Mouse (Mus musculus) myocyte (in vitro differentiated cells): ENCODE measurements around the gene Uqcrfs1.

Experiments
- MYOD1 ChIP-seq, 3 experiments: IDR thresholded peaks; one replicate each; pipeline ENCODE4 v1.6.1; 2011; ENCODE audit warnings: control low read depth in 2 of 3, low read depth in 2 of 3, mild to moderate bottlenecking in 2 of 3, moderate library complexity in 1 of 3; ENCODE audit not compliant: insufficient read length in 2 of 3, control insufficient read depth in 1 of 3
- POLR2A ChIP-seq: IDR thresholded peaks from one replicate; pipeline ENCODE4 v1.6.1; 2011; ENCODE audit warnings: low read depth, mild to moderate bottlenecking, control low read depth, moderate library complexity; ENCODE audit not compliant: insufficient read length

GRCm38 (mm10) chr13:30523246-30523891 is 21.8 kb downstream of the Uqcrfs1 start:
- TF ChIP-seq POLR2A (no peak), MYOD1 (IDR thresholded peaks at IDR 0.05; ENCODE audit: control insufficient read depth in 1 of 3, insufficient read length in 2 of 3, low read depth in 2 of 3) (no peak)
